Mouse (Mus musculus) C2C12 (cell line): Measurements from ENCODE around the gene Ech1. TPM values are rescaled to one million over a fixed set of nuclear protein-coding genes. Genes with fewer than 3 reads are reported as not detected.

ENCODE experiments used
- H3K27me3 ChIP-seq: one replicate; pipeline ENCODE4 v1.6.1; 2011; ENCODE audit not compliant: control insufficient read depth, insufficient read depth, insufficient read length
- H3K36me3 ChIP-seq: one replicate; pipeline ENCODE4 v1.6.1; 2011; ENCODE audit not compliant: control insufficient read depth, insufficient read depth
- H3K4me3 ChIP-seq: one replicate; pipeline ENCODE4 v1.5.1; 2011; ENCODE audit warnings: mild to moderate bottlenecking, control low read depth; ENCODE audit not compliant: poor library complexity, insufficient read depth, severe bottlenecking
- H3K79me2 ChIP-seq: one replicate; pipeline ENCODE4 v1.6.1; 2011; ENCODE audit not compliant: control insufficient read depth, insufficient read depth
- H3K79me3 ChIP-seq: one replicate; pipeline ENCODE4 v1.6.1; 2011; ENCODE audit warnings: low read depth, control low read depth
- H3ac ChIP-seq: one replicate; pipeline ENCODE3; 2011; ENCODE audit warnings: low read depth; ENCODE audit not compliant: control insufficient read depth, insufficient read length
- CEBPB ChIP-seq: IDR thresholded peaks from one replicate; pipeline ENCODE4 v1.6.1; 2011; ENCODE audit warnings: low read depth, mild to moderate bottlenecking, control low read depth, moderate library complexity
- CTCF ChIP-seq: IDR thresholded peaks from one replicate; pipeline ENCODE4 v1.5.1; 2011; ENCODE audit not compliant: control insufficient read depth, insufficient read depth, insufficient read length
- FOSL1 ChIP-seq: IDR thresholded peaks from one replicate; pipeline ENCODE4 v1.8.0; 2011; ENCODE audit warnings: mild to moderate bottlenecking, low read length; ENCODE audit not compliant: poor library complexity, insufficient read depth, severe bottlenecking
- MAX ChIP-seq: IDR thresholded peaks from one replicate; pipeline ENCODE4 v1.6.1; 2011; ENCODE audit warnings: mild to moderate bottlenecking, control low read depth
- MYOD1 ChIP-seq: IDR thresholded peaks from one replicate; pipeline ENCODE4 v1.6.1; 2011; ENCODE audit warnings: low read depth; ENCODE audit not compliant: control insufficient read depth, insufficient read length
- MYOG ChIP-seq: IDR thresholded peaks from one replicate; pipeline ENCODE4 v1.6.1; 2011; ENCODE audit not compliant: control insufficient read depth, insufficient read length; ENCODE audit errors: extremely low read depth
- USF1 ChIP-seq: IDR thresholded peaks from one replicate; pipeline ENCODE4 v1.6.1; 2011; ENCODE audit warnings: low read depth, mild to moderate bottlenecking, control low read depth, moderate library complexity
- polyA plus RNA-seq: library from polyadenylated mRNA; unstranded; fragments of >200 nt; fragmentation: generic; extraction: Trizol; gene quantifications from one replicate; pipeline ENCODE4 v1.2.1, GENCODE M21; 2012; ENCODE audit warnings: missing spikeins

Ech1 gene
- polyA plus RNA-seq, 1 experiment = 106 TPM

DNA sequence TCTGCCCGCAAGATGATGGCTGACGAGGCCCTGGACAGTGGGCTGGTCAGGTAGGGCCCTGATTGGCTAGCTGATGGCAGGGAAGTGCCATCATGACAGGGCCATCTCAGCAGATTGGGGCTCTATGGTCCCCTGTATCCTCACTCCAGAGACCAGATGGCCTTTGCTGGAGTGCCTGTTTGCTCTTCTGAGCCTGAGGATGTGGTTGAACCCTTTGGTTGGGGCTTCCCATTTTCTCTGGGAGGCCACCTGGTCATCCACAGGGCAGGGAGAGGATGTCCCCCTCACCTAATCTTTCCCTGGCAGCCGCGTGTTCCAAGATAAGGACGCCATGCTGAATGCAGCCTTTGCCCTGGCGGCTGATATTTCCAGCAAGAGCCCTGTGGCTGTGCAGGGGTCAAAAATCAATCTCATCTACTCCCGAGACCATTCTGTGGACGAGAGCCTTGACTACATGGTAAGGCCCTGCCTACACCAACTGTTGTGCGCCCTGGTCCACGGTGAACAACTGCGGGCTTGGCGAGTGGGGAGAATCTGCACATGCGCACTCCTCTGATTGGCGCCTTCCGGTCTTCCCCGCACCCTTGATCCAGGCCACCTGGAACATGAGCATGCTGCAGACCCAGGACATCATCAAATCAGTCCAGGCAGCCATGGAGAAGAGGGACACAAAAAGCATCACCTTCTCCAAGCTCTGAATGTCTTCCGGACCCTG, 6.6 kb downstream of the Ech1 start:
- Histone ChIP-seq H3ac (no peak overlapping the region), H3K27me3 (no peaks in the 10 kb centered on the region), H3K4me3 (no peak overlapping the region), H3K79me3 (no peaks in the 10 kb centered on the region), H3K79me2 (no peaks in the 10 kb centered on the region), H3K36me3 (peaks cover 4% of the 10 kb centered on the region)
- TF ChIP-seq FOSL1 = no peak
- no peak for TF ChIP-seq MYOG
- TF ChIP-seq CEBPB = no peak
- no peak for TF ChIP-seq MYOD1
- no peak for TF ChIP-seq USF1
- no peak for TF ChIP-seq MAX
- no peak for TF ChIP-seq CTCF

- Histone ChIP-seq H3K79me2 (no peaks in the 10 kb centered on the region), H3K4me3 (no peak overlapping the region), H3K79me3 (no peaks in the 10 kb centered on the region), H3K27me3 (no peaks in the 10 kb centered on the region), H3ac (no peak overlapping the region), H3K36me3 (peaks cover 4% of the 10 kb centered on the region)
- no peak for TF ChIP-seq CTCF
Observed at GRCm38 (mm10) chr7:28832137-28832536, 7.1 kb downstream of the Ech1 start.

GRCm38 (mm10) chr7:28833723-28834347, 8.8 kb downstream of the Ech1 start, which contains the start of gene Lgals4:
Lgals4 (plus strand) TSS chr7:28833854.
- no peaks in the 10 kb centered on the region for H3K79me3 ChIP-seq
- H3K4me3 ChIP-seq = no peak within 1 kb of the TSS
- no peaks in the 10 kb centered on the region for H3K79me2 ChIP-seq
- TF ChIP-seq CEBPB = no peak
- TF ChIP-seq MAX = no peak
- no peak for TF ChIP-seq CTCF
- TF ChIP-seq USF1 = no peak
- no peak for TF ChIP-seq MYOD1
- no peak for TF ChIP-seq MYOG
- no peak for TF ChIP-seq FOSL1
- H3K27me3 ChIP-seq = no peaks in the 10 kb centered on the region
- peaks cover 4% of the 10 kb centered on the region for H3K36me3 ChIP-seq
- no peak within 1 kb of the TSS for H3ac ChIP-seq

- no peak for TF ChIP-seq FOSL1
- TF ChIP-seq MYOD1 = no peak
- TF ChIP-seq USF1 = no peak
- no peak for TF ChIP-seq CEBPB
- no peak for TF ChIP-seq CTCF
- no peak for TF ChIP-seq MYOG
- TF ChIP-seq MAX = no peak
- Histone ChIP-seq H3K4me3 (no peak overlapping the region), H3K36me3 (no peaks in the 10 kb centered on the region), H3K79me2 (no peaks in the 10 kb centered on the region), H3ac (no peak overlapping the region), H3K79me3 (no peaks in the 10 kb centered on the region), H3K27me3 (no peaks in the 10 kb centered on the region)
Observed at GRCm38 (mm10) chr7:28836936-28837335, 11.9 kb downstream of the Ech1 start.

- TF ChIP-seq CEBPB = no peak
- no peak for TF ChIP-seq MYOG
- no peak for TF ChIP-seq USF1
- no peak for TF ChIP-seq MAX
- TF ChIP-seq CTCF = no peak
- no peak for TF ChIP-seq FOSL1
- TF ChIP-seq MYOD1 = no peak
- H3K36me3 ChIP-seq = no peaks in the 10 kb centered on the region
- H3K79me3 ChIP-seq = no peaks in the 10 kb centered on the region
- H3K27me3 ChIP-seq = no peaks in the 10 kb centered on the region
- no peak overlapping the region for H3K4me3 ChIP-seq
- no peak overlapping the region for H3ac ChIP-seq
- H3K79me2 ChIP-seq = no peaks in the 10 kb centered on the region
Observed at GRCm38 (mm10) chr7:28838331-28838730, 13.3 kb downstream of the Ech1 start.
